Mouse (Mus musculus) ES-E14 (cell line): ENCODE results near the gene Grxcr1. TPM values are rescaled to one million over a fixed set of nuclear protein-coding genes. Genes with fewer than 3 reads are reported as not detected.

Source experiments
- DNase-seq: peaks from one replicate; pipeline ENCODE4 v3.0.0-alpha.2; 2013; ENCODE audit warnings: low read depth, low spot score
- H3K27ac ChIP-seq: 2 replicates; pipeline ENCODE4 v1.5.1; 2012; ENCODE audit warnings: low read depth, mild to moderate bottlenecking, low read length, moderate library complexity, mixed read lengths; ENCODE audit not compliant: poor library complexity, insufficient read depth, severe bottlenecking
- H3K36me3 ChIP-seq: 2 replicates; pipeline ENCODE4 v1.6.1; 2012; ENCODE audit warnings: mild to moderate bottlenecking, low read length, moderate library complexity, mixed read lengths; ENCODE audit not compliant: control insufficient read depth, poor library complexity, insufficient read depth, severe bottlenecking
- H3K4me1 ChIP-seq, 2 experiments: fragments of 150-350 bp in 1 of 2; sonication (generic) in 1 of 2; 2 replicates each; pipeline ENCODE4 v1.6.1; 2012; ENCODE audit warnings: low read length in 2 of 2, mild to moderate bottlenecking in 1 of 2, mixed read lengths in 1 of 2; ENCODE audit not compliant: control insufficient read depth in 2 of 2, insufficient read depth in 2 of 2, poor library complexity in 1 of 2
- H3K4me3 ChIP-seq, 2 experiments: fragments of 150-350 bp in 1 of 2; sonication (generic) in 1 of 2; 2 replicates each; pipeline ENCODE4 v1.5.1; 2012; ENCODE audit warnings: low read length in 2 of 2, low read depth in 1 of 2, mild to moderate bottlenecking in 1 of 2, mixed read lengths in 1 of 2; ENCODE audit not compliant: insufficient read depth in 1 of 2, poor library complexity in 1 of 2, severe bottlenecking in 1 of 2
- H3K9ac ChIP-seq: 2 replicates; pipeline ENCODE4 v1.6.1; 2012; ENCODE audit warnings: low read depth, mild to moderate bottlenecking, low read length, mixed read lengths; ENCODE audit not compliant: poor library complexity, insufficient read depth, severe bottlenecking
- H3K9me3 ChIP-seq: fragments of 150-350 bp; sonication (generic); 2 replicates; pipeline ENCODE4 v1.6.1; 2012; ENCODE audit warnings: low read depth, mild to moderate bottlenecking, low read length; ENCODE audit not compliant: control insufficient read depth, insufficient read depth
- CHD2 ChIP-seq: IDR thresholded peaks from 2 replicates; pipeline ENCODE4 v1.6.1; 2014; ENCODE audit warnings: mild to moderate bottlenecking, low read depth, low read length, inconsistent platforms
- HCFC1 ChIP-seq: IDR thresholded peaks from 2 replicates; pipeline ENCODE4 v1.6.1; 2012; ENCODE audit warnings: low read length, inconsistent platforms, borderline replicate concordance; ENCODE audit not compliant: insufficient read depth
- MAFK ChIP-seq: IDR thresholded peaks from 2 replicates; pipeline ENCODE4 v1.6.1; 2014; ENCODE audit warnings: mild to moderate bottlenecking, low read depth, low read length, inconsistent platforms; ENCODE audit not compliant: insufficient read depth
- ZC3H11A ChIP-seq: IDR thresholded peaks from 2 replicates; pipeline ENCODE4 v1.6.1; 2012; ENCODE audit warnings: low read depth, mild to moderate bottlenecking, inconsistent platforms, low read length, borderline replicate concordance
- ZNF384 ChIP-seq: IDR thresholded peaks from 2 replicates; pipeline ENCODE4 v1.6.1; 2012; ENCODE audit warnings: low read depth, low read length, inconsistent platforms
- in situ Hi-C, 2 experiments: fragments of 600-800 bp; cut with MboI; formaldehyde crosslinking; loops; one replicate each; pipeline ENCODE4 v1.15.1; 2025; ENCODE audit warnings: low sequenced_read_pairs in 2 of 2, inconsistent platforms in 1 of 2; ENCODE audit not compliant: unreplicated experiment in 2 of 2
- total RNA-seq: library from RNA; depleted of rRNA; stranded (reverse); fragments of 300-350 nt; gene quantifications from 2 replicates; pipeline ENCODE4 v1.2.3, GENCODE M21; 2012

Gene Grxcr1
- total RNA-seq, 1 experiment: not detected

GRCm38 (mm10) chr5:68048783-68049182, 17.1 kb downstream of the Grxcr1 start:
- in situ Hi-C loops: no loop called here
- no peak overlapping the region for H3K27ac ChIP-seq

GRCm38 (mm10) chr5:68049536-68049935, 17.9 kb downstream of the Grxcr1 start:
- Histone ChIP-seq H3K4me1 (peaks cover 0 to 2% of the 10 kb centered on the region in 2 experiments; a peak in 1 of 4 replicates), H3K9me3 (no peaks in the 10 kb centered on the region), H3K9ac (no peak overlapping the region), H3K36me3 (no peaks in the 10 kb centered on the region), H3K27ac (no peak overlapping the region), H3K4me3 (no peak overlapping the region)
- TF ChIP-seq ZNF384: no peak
- DNase-seq: no peak
- in situ Hi-C loops: no loop called here

More at GRCm38 (mm10) chr5:68048783-68049182, 17.1 kb downstream of the Grxcr1 start:
- TF ChIP-seq MAFK: no peak
- no peak for TF ChIP-seq ZNF384
- TF ChIP-seq CHD2: no peak
- peaks cover 0 to 2% of the 10 kb centered on the region in 2 experiments; a peak in 1 of 4 replicates for H3K4me1 ChIP-seq
- no peaks in the 10 kb centered on the region for H3K36me3 ChIP-seq
- no peak overlapping the region for H3K9ac ChIP-seq
- H3K4me3 ChIP-seq: no peak overlapping the region
- H3K9me3 ChIP-seq: no peaks in the 10 kb centered on the region
- no peak for DNase-seq

- Histone ChIP-seq H3K4me1 (peaks cover 0 to 2% of the 10 kb centered on the region in 2 experiments; a peak in 1 of 4 replicates), H3K27ac (no peak overlapping the region), H3K4me3 (no peak overlapping the region), H3K9me3 (no peaks in the 10 kb centered on the region), H3K36me3 (no peaks in the 10 kb centered on the region), H3K9ac (no peak overlapping the region)
- DNase-seq: no peak
- TF ChIP-seq HCFC1 (no peak), ZNF384 (no peak), MAFK (no peak), ZC3H11A (no peak), CHD2 (no peak)
- in situ Hi-C loops: no loop called here
Observed at GRCm38 (mm10) chr5:68051101-68051500, 19.5 kb downstream of the Grxcr1 start.

- in situ Hi-C loops: no loop called here
- DNase-seq: no peak
- no peak overlapping the region for H3K27ac ChIP-seq
- no peak overlapping the region for H3K9ac ChIP-seq
- no peaks in the 10 kb centered on the region for H3K4me1 ChIP-seq
- no peaks in the 10 kb centered on the region for H3K9me3 ChIP-seq
- no peaks in the 10 kb centered on the region for H3K36me3 ChIP-seq
- H3K4me3 ChIP-seq: no peak overlapping the region
- TF ChIP-seq MAFK: no peak
- no peak for TF ChIP-seq CHD2
- no peak for TF ChIP-seq ZC3H11A
Observed at GRCm38 (mm10) chr5:68057574-68057973, 25.9 kb downstream of the Grxcr1 start.

GRCm38 (mm10) chr5:68068694-68069093, 37.1 kb downstream of the Grxcr1 start:
- H3K27ac ChIP-seq: no peak overlapping the region
- in situ Hi-C loops: no loop called here
- TF ChIP-seq HCFC1: no peak
- no peak for TF ChIP-seq ZNF384
- TF ChIP-seq CHD2: no peak
- no peak for TF ChIP-seq MAFK
- TF ChIP-seq ZC3H11A: no peak
- H3K9ac ChIP-seq: no peak overlapping the region
- H3K9me3 ChIP-seq: no peaks in the 10 kb centered on the region
- no peak for DNase-seq
- H3K4me3 ChIP-seq: no peak overlapping the region
- H3K36me3 ChIP-seq: no peaks in the 10 kb centered on the region
- H3K4me1 ChIP-seq: no peaks in the 10 kb centered on the region
